Mouse (Mus musculus) testis, adult 2 months (tissue): Measurements from ENCODE around the gene Cxcl14.

ENCODE experiments used
- CTCF ChIP-seq: fragments of 200-500 bp; IDR thresholded peaks from 2 replicates; pipeline ENCODE4 v1.5.1; 2012; ENCODE audit warnings: low read depth, mild to moderate bottlenecking, inconsistent platforms, low read length, moderate library complexity; ENCODE audit not compliant: control insufficient read depth, insufficient read depth, insufficient replicate concordance
- POLR2A ChIP-seq: fragments of 200-500 bp; IDR thresholded peaks from 2 replicates; pipeline ENCODE4 v1.6.1; 2012; ENCODE audit warnings: low read depth, mild to moderate bottlenecking, inconsistent platforms, low read length, moderate library complexity; ENCODE audit not compliant: control insufficient read depth

DNA sequence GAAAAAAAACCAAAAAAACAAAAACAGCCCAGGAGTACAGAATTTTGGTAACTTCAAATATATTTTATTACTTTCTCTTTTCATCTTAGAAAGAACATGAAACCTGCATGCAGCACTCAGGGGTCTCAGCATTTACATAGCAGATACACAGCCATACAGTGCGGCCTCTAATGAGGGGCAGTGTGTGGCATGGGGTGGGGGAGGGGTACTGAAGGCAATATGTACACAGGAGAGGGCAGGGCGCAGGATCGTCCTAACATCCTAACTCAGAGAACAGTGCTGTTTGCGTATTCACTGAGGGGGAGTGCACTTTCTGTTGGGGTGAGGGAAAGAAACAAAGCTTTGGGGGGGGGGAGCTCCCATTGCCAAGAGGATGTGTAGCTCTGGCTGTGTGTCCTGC lies 7.8 kb downstream of the Cxcl14 start:
- TF ChIP-seq CTCF (no peak), POLR2A (no peak)
